Mouse (Mus musculus): ENCODE data around the gene Tox2. TPM values are rescaled to one million over a fixed set of nuclear protein-coding genes. Genes with fewer than 3 reads are reported as not detected.

The Tox2 gene
- polyA plus RNA-seq, 1 experiment from 2014 or later = 22.7 TPM

GRCm38 (mm10) chr2:163207315-163207714 lies 4.4 kb downstream of the Tox2 start:
- 95% methylated on average over 2 of the region's 2 CpGs for WGBS
- no peak overlapping the region for H3K9ac ChIP-seq
- H3K27me3 ChIP-seq = peaks cover 76% of the 10 kb centered on the region
- H3K36me3 ChIP-seq = no peaks in the 10 kb centered on the region
- peaks cover 4% of the 10 kb centered on the region for H3K9me3 ChIP-seq
- no peak overlapping the region for H3K27ac ChIP-seq (replicated peaks)
- H3K4me3 ChIP-seq = no peak overlapping the region
- peaks cover 41% of the 10 kb centered on the region for H3K4me1 ChIP-seq (replicated peaks)
- no peak for ATAC-seq (ENCODE audit: low read depth)
- no peak overlapping the region for H3K4me2 ChIP-seq

- Histone ChIP-seq H3K9me3 (peaks cover 4% of the 10 kb centered on the region), H3K4me3 (no peak overlapping the region), H3K4me1 (replicated peaks) (peaks cover 37% of the 10 kb centered on the region), H3K4me2 (no peak overlapping the region), H3K36me3 (no peaks in the 10 kb centered on the region), H3K27ac (replicated peaks) (no peak overlapping the region), H3K27me3 (peaks cover 64% of the 10 kb centered on the region), H3K9ac (no peak overlapping the region)
- WGBS = 83% methylated on average over 8 of the region's 8 CpGs
- no peak for ATAC-seq (ENCODE audit: low read depth)
Observed at GRCm38 (mm10) chr2:163209139-163209538, 6.2 kb downstream of the Tox2 start.

GRCm38 (mm10) chr2:163213085-163213484 lies 10.2 kb downstream of the Tox2 start:
- no peak overlapping the region for H3K27ac ChIP-seq (replicated peaks)
- peaks cover 13% of the 10 kb centered on the region; the same call in 1 of the 2 replicates for H3K4me1 ChIP-seq (replicated peaks)
- H3K9ac ChIP-seq = no peak overlapping the region
- WGBS = 23% methylated on average over 3 of the region's 3 CpGs
- peaks cover 43% of the 10 kb centered on the region for H3K27me3 ChIP-seq
- no peak overlapping the region for H3K4me3 ChIP-seq
- no peaks in the 10 kb centered on the region for H3K36me3 ChIP-seq
- no peaks in the 10 kb centered on the region for H3K9me3 ChIP-seq
- no peak overlapping the region for H3K4me2 ChIP-seq
- ATAC-seq (ENCODE audit: low read depth) = 0 out of 2 replicates have a peak, but pooled peaks have one; percentile 16

- no peak for ATAC-seq (ENCODE audit: low read depth)
Observed at GRCm38 (mm10) chr2:163218095-163218494, 15.2 kb downstream of the Tox2 start.

GRCm38 (mm10) chr2:163218571-163218970 lies 15.6 kb downstream of the Tox2 start:
- 72% methylated on average over 7 of the region's 7 CpGs for WGBS
- Histone ChIP-seq H3K27me3 (peaks cover 17% of the 10 kb centered on the region), H3K4me1 (replicated peaks) (peaks cover 23% of the 10 kb centered on the region), H3K9me3 (no peaks in the 10 kb centered on the region), H3K4me2 (no peak overlapping the region), H3K9ac (no peak overlapping the region), H3K36me3 (no peaks in the 10 kb centered on the region), H3K4me3 (no peak overlapping the region), H3K27ac (replicated peaks) (no peak overlapping the region)
- ATAC-seq (ENCODE audit: low read depth) = no peak

More at GRCm38 (mm10) chr2:163218095-163218494, 15.2 kb downstream of the Tox2 start:
- Histone ChIP-seq H3K4me1 (replicated peaks) (peaks cover 27% of the 10 kb centered on the region), H3K9me3 (no peaks in the 10 kb centered on the region), H3K36me3 (no peaks in the 10 kb centered on the region), H3K4me3 (no peak overlapping the region), H3K27me3 (peaks cover 13% of the 10 kb centered on the region), H3K9ac (no peak overlapping the region), H3K27ac (replicated peaks) (no peak overlapping the region), H3K4me2 (no peak overlapping the region)
- WGBS = 79% methylated on average over 3 of the region's 3 CpGs

- H3K36me3 ChIP-seq = no peaks in the 10 kb centered on the region
- H3K4me3 ChIP-seq = no peak overlapping the region
- peaks cover 21% of the 10 kb centered on the region for H3K4me1 ChIP-seq (replicated peaks)
- no peak overlapping the region for H3K9ac ChIP-seq
- H3K9me3 ChIP-seq = no peaks in the 10 kb centered on the region
- no peak for ATAC-seq (ENCODE audit: low read depth)
- H3K27ac ChIP-seq (replicated peaks) = peak overlapping the region; percentile 29; the same call in 1 of the 2 replicates
- H3K4me2 ChIP-seq = no peak overlapping the region
- 23% methylated on average over 5 of the region's 5 CpGs for WGBS
- peaks cover 12% of the 10 kb centered on the region; the same call in 1 of the 2 replicates for H3K27me3 ChIP-seq
Observed at GRCm38 (mm10) chr2:163219447-163219846, 16.5 kb downstream of the Tox2 start.

GRCm38 (mm10) chr2:163220706-163221105 lies 17.8 kb downstream of the Tox2 start:
- Histone ChIP-seq H3K4me2 (no peak overlapping the region), H3K4me3 (no peak overlapping the region), H3K36me3 (no peaks in the 10 kb centered on the region), H3K27me3 (peaks cover 10% of the 10 kb centered on the region; the same call in 1 of the 2 replicates), H3K27ac (replicated peaks) (no peak overlapping the region), H3K9ac (no peak overlapping the region), H3K9me3 (no peaks in the 10 kb centered on the region), H3K4me1 (replicated peaks) (peaks cover 21% of the 10 kb centered on the region)
- ATAC-seq (ENCODE audit: low read depth) = no peak
- WGBS = 94% methylated on average over 11 of the region's 11 CpGs

GRCm38 (mm10) chr2:163225302-163225701 lies 22.4 kb downstream of the Tox2 start:
- ATAC-seq (ENCODE audit: low read depth) = no peak

GRCm38 (mm10) chr2:163229050-163229449 lies 26.1 kb downstream of the Tox2 start:
- Histone ChIP-seq H3K9ac (no peak overlapping the region), H3K4me2 (no peak overlapping the region), H3K27me3 (peaks cover 40% of the 10 kb centered on the region), H3K4me1 (replicated peaks) (peaks cover 30% of the 10 kb centered on the region), H3K36me3 (no peaks in the 10 kb centered on the region), H3K4me3 (no peak overlapping the region), H3K9me3 (no peaks in the 10 kb centered on the region), H3K27ac (replicated peaks) (no peak overlapping the region)
- no peak for ATAC-seq (ENCODE audit: low read depth)
- 90% methylated on average over 9 of the region's 9 CpGs for WGBS

More at GRCm38 (mm10) chr2:163225302-163225701, 22.4 kb downstream of the Tox2 start:
- peaks cover 17% of the 10 kb centered on the region for H3K27me3 ChIP-seq
- peaks cover 22% of the 10 kb centered on the region for H3K4me1 ChIP-seq (replicated peaks)
- no peaks in the 10 kb centered on the region for H3K9me3 ChIP-seq
- no peak overlapping the region for H3K4me2 ChIP-seq
- H3K36me3 ChIP-seq = no peaks in the 10 kb centered on the region
- no peak overlapping the region for H3K27ac ChIP-seq (replicated peaks)
- no peak overlapping the region for H3K4me3 ChIP-seq
- no peak overlapping the region for H3K9ac ChIP-seq
- whole genome bisulfite sequencing = 83% methylated on average over 15 of the region's 15 CpGs

GRCm38 (mm10) chr2:163231781-163232534 lies 29.0 kb downstream of the Tox2 start:
- 79% methylated on average over 13 of the region's 13 CpGs for WGBS
- H3K9me3 ChIP-seq = no peaks in the 10 kb centered on the region
- H3K4me1 ChIP-seq (replicated peaks) = peaks cover 35% of the 10 kb centered on the region
- ATAC-seq (ENCODE audit: low read depth) = no peak
- peaks cover 64% of the 10 kb centered on the region for H3K27me3 ChIP-seq
- no peak overlapping the region for H3K4me3 ChIP-seq
- no peak overlapping the region for H3K4me2 ChIP-seq
- no peak overlapping the region for H3K9ac ChIP-seq
- no peaks in the 10 kb centered on the region for H3K36me3 ChIP-seq
- no peak overlapping the region for H3K27ac ChIP-seq (replicated peaks)

GRCm38 (mm10) chr2:163233666-163234065 lies 30.7 kb downstream of the Tox2 start:
- H3K4me2 ChIP-seq = no peak overlapping the region
- H3K4me1 ChIP-seq (replicated peaks) = peaks cover 44% of the 10 kb centered on the region
- H3K27ac ChIP-seq (replicated peaks) = no peak overlapping the region
- no peak overlapping the region for H3K4me3 ChIP-seq
- ATAC-seq (ENCODE audit: low read depth) = no peak
- H3K27me3 ChIP-seq = peaks cover 68% of the 10 kb centered on the region
- H3K9me3 ChIP-seq = no peaks in the 10 kb centered on the region
- 85% methylated on average over 9 of the region's 9 CpGs for WGBS
- H3K36me3 ChIP-seq = no peaks in the 10 kb centered on the region
- no peak overlapping the region for H3K9ac ChIP-seq

GRCm38 (mm10) chr2:163236057-163236456 lies 33.1 kb downstream of the Tox2 start:
- H3K4me1 ChIP-seq (replicated peaks) = peaks cover 55% of the 10 kb centered on the region
- H3K4me2 ChIP-seq = no peak overlapping the region
- peak; percentile 22 for ATAC-seq (ENCODE audit: low read depth)
- no peak overlapping the region for H3K9ac ChIP-seq
- H3K27me3 ChIP-seq = peaks cover 71% of the 10 kb centered on the region
- H3K27ac ChIP-seq (replicated peaks) = no peak overlapping the region
- WGBS = 25% methylated on average over 7 of the region's 7 CpGs
- H3K36me3 ChIP-seq = no peaks in the 10 kb centered on the region
- no peak overlapping the region for H3K4me3 ChIP-seq
- H3K9me3 ChIP-seq = no peaks in the 10 kb centered on the region

Data from neural tube, embryonic 13.5 days (tissue).